Comparison of ENCODE assay signal across 10 mouse cellular contexts in genomic region chr7:126266372-126266870, GRCm38 (mm10). TPM values are rescaled to one million over a fixed set of nuclear protein-coding genes. Genes with fewer than 3 reads are reported as not detected.
DNase-seq lines count a peak whose midpoint lies in the region; ATAC-seq and TF ChIP-seq lines count a peak whose summit lies in the region.
"Had no signal": no experiment of that assay in that cellular context is flagged by ENCODE, and none has a peak within 500 bp of the region (broad histone marks: within the 10 kb centered on the region; RNA-seq: fewer than 3 reads in every experiment).

No protein-coding gene starts in this region.

- peaks cover 39% of the 10 kb centered on the region for H3K4me1 ChIP-seq in forebrain, embryonic 10.5 days
- peaks cover 10% of the 10 kb centered on the region for H3K4me1 ChIP-seq in forebrain, postnatal 0 days (ENCODE audit: insufficient read depth)
- H3K4me1 ChIP-seq in hindbrain, embryonic 15.5 days (replicated peaks) = peaks cover 30% of the 10 kb centered on the region
- H3K4me1 ChIP-seq in hindbrain, embryonic 14.5 days (replicated peaks; ENCODE audit: control insufficient read depth, insufficient read depth, low read length) = peaks cover 20% of the 10 kb centered on the region
- H3K4me1 ChIP-seq in embryonic facial prominence, embryonic 11.5 days (ENCODE audit: control insufficient read depth, insufficient read depth, low read length) = peaks cover 5% of the 10 kb centered on the region; the same call in 1 of the 2 replicates
- H3K4me1 ChIP-seq in limb, embryonic 10.5 days = peaks cover 37% of the 10 kb centered on the region

- H3K4me2 ChIP-seq in forebrain, postnatal 0 days (ENCODE audit: low read depth) = no peak overlapping the region
- no peak overlapping the region; the same call in 1 of the 2 replicates for H3K4me2 ChIP-seq in hindbrain, embryonic 15.5 days
- H3K4me2 ChIP-seq in hindbrain, embryonic 14.5 days (replicated peaks) = no peak overlapping the region
- H3K4me2 ChIP-seq in embryonic facial prominence, embryonic 11.5 days (ENCODE audit: low read depth, low read length) = no peak overlapping the region

- ATAC-seq in forebrain, postnatal 0 days = no peak
- 0 out of 2 replicates have a peak, but pooled peaks have one; percentile 1 for ATAC-seq in hindbrain, embryonic 15.5 days (ENCODE audit: low FRiP score, low read depth)
- ATAC-seq in hindbrain, embryonic 14.5 days (ENCODE audit: low FRiP score) = no peak
- ATAC-seq in embryonic facial prominence, embryonic 11.5 days (replicated peaks; ENCODE audit: insufficient number of reproducible peaks, low FRiP score, low TSS enrichment, low read depth) = no peak; the same call in 1 of the 2 replicates
- ATAC-seq: inflammation-experienced regulatory T-cells, adult 6 months had no signal

- H3K27ac ChIP-seq in forebrain, embryonic 10.5 days = peak overlapping the region; percentile 44
- no peak overlapping the region for H3K27ac ChIP-seq in forebrain, postnatal 0 days (ENCODE audit: low read depth, low read length)
- H3K27ac ChIP-seq in hindbrain, embryonic 15.5 days (replicated peaks) = 0 out of 2 replicates have a peak overlapping the region, but pooled peaks have one; percentile 10
- no peak overlapping the region for H3K27ac ChIP-seq in hindbrain, embryonic 14.5 days
- no peak overlapping the region for H3K27ac ChIP-seq in embryonic facial prominence, embryonic 11.5 days (replicated peaks; ENCODE audit: low read depth, low read length)
- H3K27ac ChIP-seq in limb, embryonic 10.5 days = peak overlapping the region; percentile 79
- H3K27ac ChIP-seq: liver, embryonic 14.5 days had no signal

- H3K27me3 ChIP-seq in forebrain, embryonic 10.5 days (ENCODE audit: poor library complexity, severe bottlenecking) = peaks cover 85% of the 10 kb centered on the region
- no peaks in the 10 kb centered on the region for H3K27me3 ChIP-seq in forebrain, postnatal 0 days (ENCODE audit: insufficient read depth, low read length)
- 0 out of 2 replicates have a peak, but pooled peaks cover 6% of the 10 kb centered on the region for H3K27me3 ChIP-seq in hindbrain, embryonic 15.5 days
- no peaks in the 10 kb centered on the region for H3K27me3 ChIP-seq in hindbrain, embryonic 14.5 days (ENCODE audit: control insufficient read depth, insufficient read depth, low read length)
- no peaks in the 10 kb centered on the region for H3K27me3 ChIP-seq in embryonic facial prominence, embryonic 11.5 days (ENCODE audit: control insufficient read depth, insufficient read depth, low read length)
- H3K27me3 ChIP-seq in limb, embryonic 10.5 days (ENCODE audit: low read depth, poor library complexity, severe bottlenecking) = peaks cover 10% of the 10 kb centered on the region; the same call in 1 of the 2 replicates

- H3K4me3 ChIP-seq in forebrain, embryonic 10.5 days = no peak overlapping the region
- H3K4me3 ChIP-seq in forebrain, postnatal 0 days (ENCODE audit: low read depth, low read length) = no peak overlapping the region
- H3K4me3 ChIP-seq in hindbrain, embryonic 15.5 days = no peak overlapping the region
- H3K4me3 ChIP-seq in hindbrain, embryonic 14.5 days (replicated peaks; ENCODE audit: low read length) = no peak overlapping the region
- no peak overlapping the region for H3K4me3 ChIP-seq in embryonic facial prominence, embryonic 11.5 days (ENCODE audit: low read depth, low read length)
- no peak overlapping the region for H3K4me3 ChIP-seq in limb, embryonic 10.5 days

- no peak overlapping the region for H3K9ac ChIP-seq in forebrain, postnatal 0 days
- no peak overlapping the region for H3K9ac ChIP-seq in hindbrain, embryonic 15.5 days
- H3K9ac ChIP-seq in hindbrain, embryonic 14.5 days = no peak overlapping the region
- no peak overlapping the region for H3K9ac ChIP-seq in embryonic facial prominence, embryonic 11.5 days (replicated peaks; ENCODE audit: low read length)
- H3K9ac ChIP-seq: liver, embryonic 14.5 days had no signal

- DNase-seq in forebrain, embryonic 10.5 days (ENCODE audit: extremely low spot score, low spot score) = no peak
- no peak for DNase-seq in forebrain, postnatal 0 days
- DNase-seq in hindbrain, embryonic 14.5 days (ENCODE audit: low spot score) = no peak
- peak; percentile 53 for DNase-seq in embryonic facial prominence, embryonic 11.5 days (ENCODE audit: low spot score)
- peak; percentile 56 for DNase-seq in limb, embryonic 10.5 days (ENCODE audit: low spot score)
- DNase-seq in retina, embryonic 14.5 days (ENCODE audit: low spot score) = no peak
- DNase-seq in adrenal gland, postnatal 4 days (ENCODE audit: low spot score in 2 of 2) = no peak

- no peaks in the 10 kb centered on the region for H3K36me3 ChIP-seq in forebrain, embryonic 10.5 days (replicated peaks)
- H3K36me3 ChIP-seq in forebrain, postnatal 0 days (ENCODE audit: insufficient read depth) = no peaks in the 10 kb centered on the region
- H3K36me3 ChIP-seq in hindbrain, embryonic 15.5 days = no peaks in the 10 kb centered on the region
- H3K36me3 ChIP-seq in hindbrain, embryonic 14.5 days (replicated peaks; ENCODE audit: control insufficient read depth, insufficient read depth) = no peaks in the 10 kb centered on the region
- H3K36me3 ChIP-seq in embryonic facial prominence, embryonic 11.5 days (replicated peaks; ENCODE audit: control insufficient read depth, insufficient read depth, low read depth, low read length) = no peaks in the 10 kb centered on the region
- H3K36me3 ChIP-seq in limb, embryonic 10.5 days = no peaks in the 10 kb centered on the region

- no peaks in the 10 kb centered on the region for H3K9me3 ChIP-seq in forebrain, embryonic 10.5 days
- no peaks in the 10 kb centered on the region for H3K9me3 ChIP-seq in forebrain, postnatal 0 days (ENCODE audit: low read length)
- no peaks in the 10 kb centered on the region for H3K9me3 ChIP-seq in hindbrain, embryonic 15.5 days
- no peaks in the 10 kb centered on the region for H3K9me3 ChIP-seq in hindbrain, embryonic 14.5 days (ENCODE audit: control insufficient read depth, low read length)
- no peaks in the 10 kb centered on the region for H3K9me3 ChIP-seq in embryonic facial prominence, embryonic 11.5 days (replicated peaks; ENCODE audit: control insufficient read depth, low read length)
- no peaks in the 10 kb centered on the region for H3K9me3 ChIP-seq in limb, embryonic 10.5 days (replicated peaks)

- 69% methylated on average over 4 of the region's 4 CpGs for WGBS in forebrain, embryonic 10.5 days
- WGBS in forebrain, postnatal 0 days = 52% methylated on average over 4 of the region's 4 CpGs
- WGBS in hindbrain, embryonic 15.5 days = 55% methylated on average over 4 of the region's 4 CpGs
- 59% methylated on average over 4 of the region's 4 CpGs for WGBS in hindbrain, embryonic 14.5 days
- WGBS in embryonic facial prominence, embryonic 11.5 days = 58% methylated on average over 4 of the region's 4 CpGs
- WGBS in limb, embryonic 10.5 days = 69% methylated on average over 4 of the region's 4 CpGs

- no peak for TF ChIP-seq CTCF in forebrain, postnatal 0 days (IDR thresholded peaks at IDR 0.05; ENCODE audit: low read depth)

RNA-seq across cellular contexts. Expression of gene Sbk1, which starts 6.0 kb away (rescaled TPM):
- polyA plus RNA-seq in forebrain, embryonic 10.5 days (2016; fragmentation: Nextera tagmentation; extraction: Ambion mirVana) = 79.1 and 83.0 TPM in 2 replicates
- total RNA-seq in forebrain, postnatal 0 days (2014; rRNA removed) = 445 and 497 TPM in 2 replicates
- polyA plus RNA-seq in forebrain, postnatal 0 days (2015; fragmentation: Nextera tagmentation; extraction: Ambion mirVana) = 204 and 224 TPM in 2 replicates
- polyA plus RNA-seq in hindbrain, embryonic 15.5 days (2015; fragmentation: Nextera tagmentation; extraction: Ambion mirVana) = 250 and 292 TPM in 2 replicates
- 290 and 319 TPM in 2 replicates for polyA plus RNA-seq in hindbrain, embryonic 14.5 days (2014; fragmentation: Nextera tagmentation; extraction: Ambion mirVana)
- polyA plus RNA-seq in embryonic facial prominence, embryonic 11.5 days (2014; fragmentation: Nextera tagmentation; extraction: Ambion mirVana) = 88.3 and 101 TPM in 2 replicates
- 83.4 and 122 TPM in 2 replicates for polyA plus RNA-seq in limb, embryonic 10.5 days (2016; fragmentation: Nextera tagmentation; extraction: Ambion mirVana)
- total RNA-seq in adrenal gland, postnatal 4 days (2021) = 10 to 100 TPM; 60.4 to 60.6 TPM

Comparison
In these comparisons a context has a peak if more than half of its experiments do, and no peak if none do; other contexts are left out.
1. H3K27ac ChIP-seq: peak in forebrain, embryonic 10.5 days (single experiment), hindbrain, embryonic 15.5 days (single experiment) and limb, embryonic 10.5 days (single experiment); none in forebrain, postnatal 0 days (single experiment), hindbrain, embryonic 14.5 days (single experiment) and embryonic facial prominence, embryonic 11.5 days (single experiment).
2. DNase-seq: peak in embryonic facial prominence, embryonic 11.5 days (single experiment) and limb, embryonic 10.5 days (single experiment); none in forebrain, embryonic 10.5 days (single experiment), forebrain, postnatal 0 days (single experiment), hindbrain, embryonic 14.5 days (single experiment), retina, embryonic 14.5 days (single experiment) and adrenal gland, postnatal 4 days (0 of 2).